Mouse (Mus musculus): ENCODE measurements around the gene Arhgap8.
A peak's percentile ranks its signal among the peaks of the same experiment; 100 is the strongest.

The Arhgap8 gene

GRCm38 (mm10) chr15:84778587-84778986 is 58.7 kb downstream of the Arhgap8 start:
- no peak for DNase-seq (ENCODE audit: extremely low read depth, insufficient read length, low spot score)

GRCm38 (mm10) chr15:84784812-84785211 is 65.0 kb downstream of the Arhgap8 start:
- DNase-seq (ENCODE audit: extremely low read depth, insufficient read length, low spot score): no peak

GRCm38 (mm10) chr15:84787161-84787560 is 67.3 kb downstream of the Arhgap8 start:
- DNase-seq (ENCODE audit: extremely low read depth, insufficient read length, low spot score): no peak

GRCm38 (mm10) chr15:84793649-84794048 is 73.8 kb downstream of the Arhgap8 start:
- DNase-seq (ENCODE audit: extremely low read depth, insufficient read length, low spot score): no peak

GRCm38 (mm10) chr15:84800132-84800531 is 80.3 kb downstream of the Arhgap8 start:
- DNase-seq (ENCODE audit: extremely low read depth, insufficient read length, low spot score): no peak

- DNase-seq (ENCODE audit: extremely low read depth, insufficient read length, low spot score): no peak
These were observed 83.8 kb downstream of the Arhgap8 start for GRCm38 (mm10) chr15:84803685-84804084.

- no peak for DNase-seq (ENCODE audit: extremely low read depth, insufficient read length, low spot score)
These were observed 89.6 kb downstream of the Arhgap8 start for GRCm38 (mm10) chr15:84809275-84809952.

- DNase-seq (ENCODE audit: extremely low read depth, insufficient read length, low spot score): peak; percentile 40
These were observed 91.3 kb downstream of the Arhgap8 start for GRCm38 (mm10) chr15:84811126-84811525.

GRCm38 (mm10) chr15:84812831-84813357 is 93.0 kb downstream of the Arhgap8 start:
- no peak for DNase-seq (ENCODE audit: extremely low read depth, insufficient read length, low spot score)

GRCm38 (mm10) chr15:84815171-84815570 is 95.3 kb downstream of the Arhgap8 start:
- DNase-seq (ENCODE audit: extremely low read depth, insufficient read length, low spot score): no peak

GRCm38 (mm10) chr15:84817589-84817988 is 97.7 kb downstream of the Arhgap8 start:
- DNase-seq (ENCODE audit: extremely low read depth, insufficient read length, low spot score): no peak

GRCm38 (mm10) chr15:84818284-84818683 is 98.4 kb downstream of the Arhgap8 start:
- DNase-seq (ENCODE audit: extremely low read depth, insufficient read length, low spot score): no peak

- DNase-seq (ENCODE audit: extremely low read depth, insufficient read length, low spot score): no peak
These were observed 101.0 kb downstream of the Arhgap8 start for GRCm38 (mm10) chr15:84820811-84821210.
